Mouse (Mus musculus): ENCODE results near the gene Olfr201. TPM values are rescaled to one million over a fixed set of nuclear protein-coding genes. Genes with fewer than 3 reads are reported as not detected.
"Not testable (repeated sequence)": the region's sequence is repeated elsewhere in the genome, so short reads cannot be mapped to it uniquely, and the experiment has no call there.

Gene Olfr201
- total RNA-seq, 1 experiment = not detected

DNA sequence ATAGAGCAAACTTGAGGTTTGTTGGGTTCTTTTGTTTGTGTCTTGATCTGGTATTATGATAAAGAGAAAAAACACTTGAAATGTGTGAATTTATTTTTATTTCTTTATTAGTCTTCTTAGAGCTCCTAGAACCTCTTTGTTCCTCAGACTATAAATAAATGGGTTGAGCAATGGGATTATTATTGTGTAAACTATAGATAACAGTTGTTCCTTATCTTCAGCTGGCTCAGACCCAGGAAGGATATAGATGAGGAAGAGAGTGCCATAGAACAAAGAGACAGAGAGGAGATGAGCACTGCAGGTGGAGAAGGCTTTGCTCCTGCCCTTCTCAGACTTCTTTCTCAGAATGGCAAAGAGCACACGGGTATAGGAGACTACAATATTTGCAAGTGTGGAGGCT is 11.0 kb upstream of the Olfr201 start:
- H3K9me3 ChIP-seq (ENCODE audit: control insufficient read depth, insufficient read depth, low read depth, low read length) = no peaks in the 10 kb centered on the region
- TF ChIP-seq ZC3H11A (IDR thresholded peaks at IDR 0.05; ENCODE audit: borderline replicate concordance, low read depth, low read length) = no peak
- no peak for TF ChIP-seq CHD2 (IDR thresholded peaks at IDR 0.05; ENCODE audit: low read depth, low read length)
- no peak for TF ChIP-seq HCFC1 (IDR thresholded peaks at IDR 0.05; ENCODE audit: borderline replicate concordance, insufficient read depth, low read length)
- TF ChIP-seq ZNF384 (IDR thresholded peaks at IDR 0.05; ENCODE audit: low read depth, low read length) = no peak
- TF ChIP-seq MAFK (IDR thresholded peaks at IDR 0.05; ENCODE audit: insufficient read depth, low read depth, low read length) = no peak
- in situ Hi-C loops (cut with MboI; ENCODE audit: low sequenced_read_pairs in 2 of 2, unreplicated experiment in 2 of 2) = no loop called here

DNA sequence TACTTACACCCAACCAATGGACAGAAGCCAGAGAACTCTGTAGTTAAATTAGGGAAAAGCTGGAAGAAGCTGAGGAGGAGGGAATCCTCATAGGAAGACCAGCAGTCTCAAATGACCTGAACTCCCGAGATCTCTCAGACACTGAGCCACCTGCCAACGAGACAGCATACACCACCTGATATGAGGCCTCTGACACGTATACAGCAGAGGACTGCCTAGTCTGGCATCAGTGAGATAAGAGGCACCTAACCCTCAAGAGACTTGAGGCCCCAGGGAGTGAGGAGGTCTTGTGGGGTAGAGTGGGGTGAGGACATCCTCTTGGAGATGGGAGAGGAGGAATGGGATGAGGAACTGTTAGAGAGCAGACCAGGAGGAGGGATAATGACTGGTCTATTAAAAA is 8.1 kb upstream of the Olfr201 start:
- TF ChIP-seq HCFC1 (IDR thresholded peaks at IDR 0.05; ENCODE audit: borderline replicate concordance, insufficient read depth, low read length) (no peak), CHD2 (IDR thresholded peaks at IDR 0.05; ENCODE audit: low read depth, low read length) (no peak), ZC3H11A (IDR thresholded peaks at IDR 0.05; ENCODE audit: borderline replicate concordance, low read depth, low read length) (no peak), MAFK (IDR thresholded peaks at IDR 0.05; ENCODE audit: insufficient read depth, low read depth, low read length) (no peak), ZNF384 (IDR thresholded peaks at IDR 0.05; ENCODE audit: low read depth, low read length) (no peak)
- no peaks in the 10 kb centered on the region for H3K36me3 ChIP-seq (ENCODE audit: control insufficient read depth, insufficient read depth, low read length, poor library complexity, severe bottlenecking)
- DNase-seq (ENCODE audit: low read depth, low spot score) = no peak
- no peak overlapping the region for H3K4me3 ChIP-seq (ENCODE audit: insufficient read depth in 1 of 2, low read depth in 1 of 2, low read length in 2 of 2, poor library complexity in 1 of 2, severe bottlenecking in 1 of 2)
- no peak overlapping the region for H3K27ac ChIP-seq (ENCODE audit: insufficient read depth, low read depth, low read length, poor library complexity, severe bottlenecking)
- H3K4me1 ChIP-seq (ENCODE audit: control insufficient read depth in 2 of 2, insufficient read depth in 2 of 2, low read length in 2 of 2, poor library complexity in 1 of 2) = no peaks in the 10 kb centered on the region
- no peak overlapping the region for H3K9ac ChIP-seq (ENCODE audit: insufficient read depth, low read depth, low read length, poor library complexity, severe bottlenecking)
- no peaks in the 10 kb centered on the region for H3K9me3 ChIP-seq (ENCODE audit: control insufficient read depth, insufficient read depth, low read depth, low read length)
- in situ Hi-C loops (cut with MboI; ENCODE audit: low sequenced_read_pairs in 2 of 2, unreplicated experiment in 2 of 2) = no loop called here

More for the DNA sequence above, 11.0 kb upstream of the Olfr201 start:
- Histone ChIP-seq H3K27ac (ENCODE audit: insufficient read depth, low read depth, low read length, poor library complexity, severe bottlenecking) (no peak overlapping the region), H3K4me1 (ENCODE audit: control insufficient read depth in 2 of 2, insufficient read depth in 2 of 2, low read length in 2 of 2, poor library complexity in 1 of 2) (no peaks in the 10 kb centered on the region), H3K36me3 (ENCODE audit: control insufficient read depth, insufficient read depth, low read length, poor library complexity, severe bottlenecking) (no peaks in the 10 kb centered on the region), H3K9ac (ENCODE audit: insufficient read depth, low read depth, low read length, poor library complexity, severe bottlenecking) (no peak overlapping the region), H3K4me3 (ENCODE audit: insufficient read depth in 1 of 2, low read depth in 1 of 2, low read length in 2 of 2, poor library complexity in 1 of 2, severe bottlenecking in 1 of 2) (no peak overlapping the region)
- DNase-seq (ENCODE audit: low read depth, low spot score) = no peak

DNA sequence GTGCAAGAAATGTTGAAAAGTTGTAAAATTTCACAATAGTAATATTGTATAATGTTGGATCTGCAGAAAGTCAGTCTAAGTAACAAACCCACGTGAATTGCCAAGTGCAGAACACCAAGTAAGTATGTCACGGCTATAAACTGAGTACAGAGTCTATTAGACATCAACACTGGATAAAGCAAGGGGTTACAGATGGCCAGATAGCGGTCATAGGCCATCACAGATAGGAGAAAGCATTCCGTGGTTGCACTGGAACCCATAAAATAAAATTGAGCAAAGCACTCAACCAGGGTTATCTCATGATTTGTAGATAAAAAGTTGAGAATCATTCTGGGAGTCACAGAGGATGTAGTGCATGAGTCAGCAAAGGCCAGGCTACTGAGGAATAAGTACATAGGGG is 3.3 kb downstream of the Olfr201 start:
- in situ Hi-C loops (cut with MboI; ENCODE audit: low sequenced_read_pairs in 2 of 2, unreplicated experiment in 2 of 2); H3K4me1 ChIP-seq (ENCODE audit: control insufficient read depth in 2 of 2, insufficient read depth in 2 of 2, low read length in 2 of 2, poor library complexity in 1 of 2); H3K27ac ChIP-seq (ENCODE audit: insufficient read depth, low read depth, low read length, poor library complexity, severe bottlenecking); H3K36me3 ChIP-seq (ENCODE audit: control insufficient read depth, insufficient read depth, low read length, poor library complexity, severe bottlenecking); H3K4me3 ChIP-seq (ENCODE audit: insufficient read depth in 1 of 2, low read depth in 1 of 2, low read length in 2 of 2, poor library complexity in 1 of 2, severe bottlenecking in 1 of 2); H3K9me3 ChIP-seq (ENCODE audit: control insufficient read depth, insufficient read depth, low read depth, low read length); H3K9ac ChIP-seq (ENCODE audit: insufficient read depth, low read depth, low read length, poor library complexity, severe bottlenecking); DNase-seq (ENCODE audit: low read depth, low spot score): not testable (repeated sequence)

DNA sequence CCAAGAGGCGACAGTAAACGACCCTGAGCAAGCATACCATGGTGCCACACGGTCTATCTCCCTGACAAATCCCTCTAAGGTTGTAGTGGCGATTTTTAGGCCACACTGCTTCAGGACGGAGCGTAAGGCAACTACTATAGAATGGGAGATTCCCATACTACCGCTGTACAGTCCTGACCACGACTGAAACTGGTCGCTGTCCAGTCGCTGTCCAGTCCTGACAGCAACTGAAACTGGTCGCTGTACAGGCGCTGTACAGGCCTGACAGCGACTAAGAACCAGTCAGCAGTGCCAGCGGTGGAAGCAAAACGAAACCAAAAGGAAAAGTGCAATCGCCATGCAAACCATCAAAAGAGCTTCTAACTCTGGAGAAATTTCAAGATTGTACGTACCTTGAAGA is 22.7 kb downstream of the Olfr201 start:
- Histone ChIP-seq H3K9me3 (ENCODE audit: control insufficient read depth, insufficient read depth, low read depth, low read length) (no peaks in the 10 kb centered on the region), H3K4me3 (ENCODE audit: insufficient read depth in 1 of 2, low read depth in 1 of 2, low read length in 2 of 2, poor library complexity in 1 of 2, severe bottlenecking in 1 of 2) (no peak overlapping the region), H3K36me3 (ENCODE audit: control insufficient read depth, insufficient read depth, low read length, poor library complexity, severe bottlenecking) (no peaks in the 10 kb centered on the region), H3K4me1 (ENCODE audit: control insufficient read depth in 2 of 2, insufficient read depth in 2 of 2, low read length in 2 of 2, poor library complexity in 1 of 2) (no peaks in the 10 kb centered on the region), H3K27ac (ENCODE audit: insufficient read depth, low read depth, low read length, poor library complexity, severe bottlenecking) (no peak overlapping the region), H3K9ac (ENCODE audit: insufficient read depth, low read depth, low read length, poor library complexity, severe bottlenecking) (no peak overlapping the region)
- in situ Hi-C loops (cut with MboI; ENCODE audit: low sequenced_read_pairs in 2 of 2, unreplicated experiment in 2 of 2) = no loop called here
- DNase-seq (ENCODE audit: low read depth, low spot score) = no peak
- TF ChIP-seq MAFK (IDR thresholded peaks at IDR 0.05; ENCODE audit: insufficient read depth, low read depth, low read length) (no peak), ZC3H11A (IDR thresholded peaks at IDR 0.05; ENCODE audit: borderline replicate concordance, low read depth, low read length) (no peak), ZNF384 (IDR thresholded peaks at IDR 0.05; ENCODE audit: low read depth, low read length) (no peak)

DNA sequence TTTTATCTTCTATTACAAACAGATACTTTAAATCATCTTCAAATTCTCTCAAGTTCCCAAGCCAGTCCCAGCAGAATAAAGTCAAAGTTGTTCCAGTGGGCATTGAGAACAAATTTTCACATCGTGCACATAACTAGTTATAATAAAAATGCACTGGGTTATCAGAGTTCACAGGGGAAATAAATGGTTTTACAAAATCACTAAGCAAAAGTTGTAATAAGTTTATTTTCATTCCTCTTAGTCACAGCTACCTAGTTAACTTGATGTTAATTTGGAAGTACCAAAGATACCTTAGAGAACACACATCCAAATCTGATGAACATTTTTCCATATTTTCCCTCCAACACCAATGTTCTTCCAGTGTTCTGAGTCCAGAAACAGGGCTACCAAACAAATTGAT is 52.8 kb downstream of the Olfr201 start, which contains the start of gene Olfr199:
Gene Olfr199, minus strand, starts transcription at position 101 of the 400 bp plus-strand sequence.
- H3K36me3 ChIP-seq (ENCODE audit: control insufficient read depth, insufficient read depth, low read length, poor library complexity, severe bottlenecking); H3K4me3 ChIP-seq (ENCODE audit: insufficient read depth in 1 of 2, low read depth in 1 of 2, low read length in 2 of 2, poor library complexity in 1 of 2, severe bottlenecking in 1 of 2); in situ Hi-C loops (cut with MboI; ENCODE audit: low sequenced_read_pairs in 2 of 2, unreplicated experiment in 2 of 2); DNase-seq (ENCODE audit: low read depth, low spot score); H3K9me3 ChIP-seq (ENCODE audit: control insufficient read depth, insufficient read depth, low read depth, low read length); H3K27ac ChIP-seq (ENCODE audit: insufficient read depth, low read depth, low read length, poor library complexity, severe bottlenecking); H3K4me1 ChIP-seq (ENCODE audit: control insufficient read depth in 2 of 2, insufficient read depth in 2 of 2, low read length in 2 of 2, poor library complexity in 1 of 2); H3K9ac ChIP-seq (ENCODE audit: insufficient read depth, low read depth, low read length, poor library complexity, severe bottlenecking): not testable (repeated sequence)

DNA sequence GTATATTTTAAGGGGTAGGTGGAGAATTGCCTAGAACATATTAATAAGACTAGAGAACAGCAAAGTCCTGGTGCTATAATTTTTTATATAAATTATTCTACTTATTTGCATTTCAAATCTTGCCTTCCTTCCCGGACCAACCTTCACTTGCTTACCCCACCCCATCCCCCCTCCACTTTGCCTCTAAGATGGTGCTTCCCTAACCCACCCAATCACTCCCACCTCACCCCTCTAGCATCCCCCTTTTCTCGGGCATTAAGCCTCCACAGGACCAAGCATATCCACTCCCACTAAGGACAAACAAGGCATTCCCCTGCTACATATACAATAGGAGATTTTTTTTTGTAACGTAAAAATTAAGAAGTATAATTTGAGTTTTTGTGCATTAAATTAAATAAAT is 54.6 kb downstream of the Olfr201 start:
- H3K27ac ChIP-seq (ENCODE audit: insufficient read depth, low read depth, low read length, poor library complexity, severe bottlenecking); DNase-seq (ENCODE audit: low read depth, low spot score); H3K36me3 ChIP-seq (ENCODE audit: control insufficient read depth, insufficient read depth, low read length, poor library complexity, severe bottlenecking); in situ Hi-C loops (cut with MboI; ENCODE audit: low sequenced_read_pairs in 2 of 2, unreplicated experiment in 2 of 2); H3K4me1 ChIP-seq (ENCODE audit: control insufficient read depth in 2 of 2, insufficient read depth in 2 of 2, low read length in 2 of 2, poor library complexity in 1 of 2); H3K4me3 ChIP-seq (ENCODE audit: insufficient read depth in 1 of 2, low read depth in 1 of 2, low read length in 2 of 2, poor library complexity in 1 of 2, severe bottlenecking in 1 of 2); H3K9me3 ChIP-seq (ENCODE audit: control insufficient read depth, insufficient read depth, low read depth, low read length); H3K9ac ChIP-seq (ENCODE audit: insufficient read depth, low read depth, low read length, poor library complexity, severe bottlenecking): not testable (repeated sequence)

Data from ES-E14 (cell line).